Comparison of ENCODE assay signal across 10 mouse cellular contexts in genomic region chr12:80022181-80023106, GRCm38 (mm10).
A peak's percentile ranks its signal among the peaks of the same experiment; 100 is the strongest.
DNase-seq lines count a peak whose midpoint lies in the region; ATAC-seq lines count a peak whose summit lies in the region.
"Had no signal": no experiment of that assay in that cellular context is flagged by ENCODE, and none has a peak within 500 bp of the region (broad histone marks: within the 10 kb centered on the region; RNA-seq: fewer than 3 reads in every experiment).

No protein-coding gene starts in this region.

- 14% methylated on average over 18 of the region's 18 CpGs for WGBS in heart, embryonic 11.5 days (ENCODE audit: insufficient replicate concordance)
- WGBS in embryonic facial prominence, embryonic 13.5 days = 10% methylated on average over 18 of the region's 18 CpGs

- H3K4me1 ChIP-seq in heart, embryonic 11.5 days (ENCODE audit: control insufficient read depth, insufficient read depth, low read length) = peaks cover 39% of the 10 kb centered on the region
- H3K4me1 ChIP-seq in embryonic facial prominence, embryonic 13.5 days = peaks cover 59% of the 10 kb centered on the region

- no peak overlapping the region for H3K4me3 ChIP-seq in heart, embryonic 11.5 days (ENCODE audit: low read depth, low read length)
- peak overlapping the region; percentile 4; the same call in 1 of the 2 replicates for H3K4me3 ChIP-seq in embryonic facial prominence, embryonic 13.5 days

- no peak; the same call in 1 of the 2 replicates for ATAC-seq in heart, embryonic 11.5 days (replicated peaks; ENCODE audit: insufficient number of reproducible peaks, low FRiP score, low TSS enrichment)
- ATAC-seq in embryonic facial prominence, embryonic 13.5 days (ENCODE audit: insufficient number of reproducible peaks, insufficient read depth, low FRiP score, low TSS enrichment, low read depth) = no peak; the same call in 1 of the 2 replicates

- H3K9me3 ChIP-seq in heart, embryonic 11.5 days (replicated peaks; ENCODE audit: control insufficient read depth, low read length) = no peaks in the 10 kb centered on the region
- no peaks in the 10 kb centered on the region for H3K9me3 ChIP-seq in embryonic facial prominence, embryonic 13.5 days

- DNase-seq in heart, postnatal 36 days = no peak
- peak; percentile 68 for DNase-seq in hindlimb bud, embryonic 11.5 days (ENCODE audit: extremely low spot score, low read depth, low spot score)
- DNase-seq in neural tube, embryonic 10.5 days (ENCODE audit: extremely low spot score, low spot score) = peak; percentile 79
- DNase-seq in frontal cortex, postnatal 25 days (ENCODE audit: low spot score in 2 of 2) = no peak
- no peak for DNase-seq in left cerebral cortex, adult 8-10 months (ENCODE audit: low spot score in 2 of 2)
- DNase-seq in gastrocnemius, postnatal 14 days = no peak
- DNase-seq: adrenal gland, postnatal 36 days had no signal

- H3K27me3 ChIP-seq in heart, embryonic 11.5 days (ENCODE audit: control insufficient read depth, insufficient read depth, low read length) = no peaks in the 10 kb centered on the region
- H3K27me3 ChIP-seq in embryonic facial prominence, embryonic 13.5 days = no peaks in the 10 kb centered on the region

- intact Hi-C loops in heart, postnatal 36 days (cut with DNase I) = no loop called here
- intact Hi-C loops in gastrocnemius, postnatal 14 days (cut with DNase I; ENCODE audit: low total_unique reads) = loop anchor here (10.0 kb wide), 1 partner anchor 72 kb away; no protein-coding TSS in a partner anchor

- peak overlapping the region; percentile 3; the same call in 1 of the 2 replicates for H3K27ac ChIP-seq in heart, embryonic 11.5 days (ENCODE audit: low read depth, low read length)
- H3K27ac ChIP-seq in embryonic facial prominence, embryonic 13.5 days = peak overlapping the region; percentile 97
- H3K27ac ChIP-seq: macrophage had no signal

- peak overlapping the region; percentile 45 for H3K4me2 ChIP-seq in heart, embryonic 11.5 days
- peak overlapping the region; percentile 50 for H3K4me2 ChIP-seq in embryonic facial prominence, embryonic 13.5 days

- no peaks in the 10 kb centered on the region for H3K36me3 ChIP-seq in heart, embryonic 11.5 days (ENCODE audit: control insufficient read depth, insufficient read depth, low read length)
- no peaks in the 10 kb centered on the region for H3K36me3 ChIP-seq in embryonic facial prominence, embryonic 13.5 days

- H3K9ac ChIP-seq in heart, embryonic 11.5 days (ENCODE audit: low read depth, low read length) = peak overlapping the region; percentile 17
- H3K9ac ChIP-seq in embryonic facial prominence, embryonic 13.5 days = peak overlapping the region; percentile 52

Comparison
In these comparisons a context has a peak if more than half of its experiments do, and no peak if none do; other contexts are left out.
1. DNase-seq: peak in hindlimb bud, embryonic 11.5 days (single experiment) and neural tube, embryonic 10.5 days (single experiment); none in heart, postnatal 36 days (0 of 2), frontal cortex, postnatal 25 days (0 of 2), left cerebral cortex, adult 8-10 months (0 of 2) and gastrocnemius, postnatal 14 days (single experiment).